Comparison of ENCODE assay signal across 9 mouse cellular contexts in genomic region chr8:125518301-125518700, GRCm38 (mm10). TPM values are rescaled to one million over a fixed set of nuclear protein-coding genes. Genes with fewer than 3 reads are reported as not detected.
A peak's percentile ranks its signal among the peaks of the same experiment; 100 is the strongest.
DNase-seq lines count a peak whose midpoint lies in the region; ATAC-seq lines count a peak whose summit lies in the region.
"Had no signal": no experiment of that assay in that cellular context is flagged by ENCODE, and none has a peak within 500 bp of the region (broad histone marks: within the 10 kb centered on the region; RNA-seq: fewer than 3 reads in every experiment).

No protein-coding gene starts in this region.

- H3K9me3 ChIP-seq in hindbrain, embryonic 15.5 days = no peaks in the 10 kb centered on the region
- no peaks in the 10 kb centered on the region for H3K9me3 ChIP-seq in hindbrain, embryonic 11.5 days (ENCODE audit: control insufficient read depth, low read length)
- no peaks in the 10 kb centered on the region for H3K9me3 ChIP-seq in embryonic facial prominence, embryonic 13.5 days

- no peak overlapping the region for H3K9ac ChIP-seq in hindbrain, embryonic 15.5 days
- no peak overlapping the region for H3K9ac ChIP-seq in hindbrain, embryonic 11.5 days (ENCODE audit: low read depth, low read length)
- no peak overlapping the region for H3K9ac ChIP-seq in embryonic facial prominence, embryonic 13.5 days

- no peaks in the 10 kb centered on the region for H3K27me3 ChIP-seq in hindbrain, embryonic 15.5 days
- no peaks in the 10 kb centered on the region for H3K27me3 ChIP-seq in hindbrain, embryonic 11.5 days (ENCODE audit: control insufficient read depth, insufficient read depth, low read length)
- H3K27me3 ChIP-seq in embryonic facial prominence, embryonic 13.5 days = peaks cover 8% of the 10 kb centered on the region; the same call in 1 of the 2 replicates

- peaks cover 55% of the 10 kb centered on the region for H3K4me1 ChIP-seq in hindbrain, embryonic 15.5 days (replicated peaks)
- H3K4me1 ChIP-seq in hindbrain, embryonic 11.5 days (replicated peaks; ENCODE audit: control insufficient read depth, insufficient read depth, low read length) = peaks cover 11% of the 10 kb centered on the region
- H3K4me1 ChIP-seq in embryonic facial prominence, embryonic 13.5 days = peaks cover 47% of the 10 kb centered on the region

- H3K4me3 ChIP-seq in hindbrain, embryonic 15.5 days = no peak overlapping the region
- H3K4me3 ChIP-seq in hindbrain, embryonic 11.5 days (ENCODE audit: low read depth, low read length) = no peak overlapping the region
- H3K4me3 ChIP-seq in embryonic facial prominence, embryonic 13.5 days = no peak overlapping the region

- 0 out of 2 replicates have a peak overlapping the region, but pooled peaks have one; percentile 18 for H3K27ac ChIP-seq in hindbrain, embryonic 15.5 days (replicated peaks)
- no peak overlapping the region for H3K27ac ChIP-seq in hindbrain, embryonic 11.5 days (ENCODE audit: low read depth, low read length)
- H3K27ac ChIP-seq in embryonic facial prominence, embryonic 13.5 days = peak overlapping the region; percentile 48; the same call in 1 of the 2 replicates

- H3K36me3 ChIP-seq in hindbrain, embryonic 15.5 days = no peaks in the 10 kb centered on the region
- no peaks in the 10 kb centered on the region for H3K36me3 ChIP-seq in hindbrain, embryonic 11.5 days (ENCODE audit: control insufficient read depth, insufficient read depth, low read length)
- H3K36me3 ChIP-seq in embryonic facial prominence, embryonic 13.5 days = no peaks in the 10 kb centered on the region

- H3K4me2 ChIP-seq in hindbrain, embryonic 15.5 days = no peak overlapping the region
- H3K4me2 ChIP-seq in hindbrain, embryonic 11.5 days (replicated peaks; ENCODE audit: low read depth, low read length) = no peak overlapping the region
- H3K4me2 ChIP-seq in embryonic facial prominence, embryonic 13.5 days = no peak overlapping the region

- DNase-seq in hindbrain, embryonic 11.5 days (ENCODE audit: low spot score) = no peak
- DNase-seq in kidney, adult 9 months = peak; percentile 62
- no peak for DNase-seq in ovary, postnatal 14 days (ENCODE audit: low spot score)
- DNase-seq in retina, embryonic 14.5 days (ENCODE audit: low spot score) = no peak
- no peak for DNase-seq in MN1 (ENCODE audit: low spot score)

- WGBS in hindbrain, embryonic 15.5 days = 83% methylated on average over 6 of the region's 6 CpGs
- 83% methylated on average over 6 of the region's 6 CpGs for WGBS in hindbrain, embryonic 11.5 days
- WGBS in embryonic facial prominence, embryonic 13.5 days = 65% methylated on average over 6 of the region's 6 CpGs

- no peak for ATAC-seq in hindbrain, embryonic 15.5 days (ENCODE audit: low FRiP score, low read depth)
- no peak for ATAC-seq in hindbrain, embryonic 11.5 days (ENCODE audit: low FRiP score)
- ATAC-seq in embryonic facial prominence, embryonic 13.5 days (ENCODE audit: insufficient number of reproducible peaks, insufficient read depth, low FRiP score, low TSS enrichment, low read depth) = no peak
- ATAC-seq in megakaryocyte, adult 5-6 weeks (ENCODE audit: poor library complexity, severe bottlenecking) = peak; percentile 87

RNA-seq across cellular contexts. Expression of gene Sipa1l2, which starts 51.3 kb away (rescaled TPM):
- polyA plus RNA-seq in hindbrain, embryonic 15.5 days (2015; fragmentation: Nextera tagmentation; extraction: Ambion mirVana) = 23.1 and 25.3 TPM in 2 replicates
- polyA plus RNA-seq in hindbrain, embryonic 11.5 days (2014; fragmentation: Nextera tagmentation; extraction: Ambion mirVana) = 12.2 and 12.9 TPM in 2 replicates
- 17.9 and 18.0 TPM in 2 replicates for polyA plus RNA-seq in embryonic facial prominence, embryonic 13.5 days (2015; fragmentation: Nextera tagmentation; extraction: Ambion mirVana)
- 5.2 and 7.4 TPM in 2 replicates for total RNA-seq in megakaryocyte, adult 5-6 weeks (2015)
- 10.9 and 11.6 TPM in 2 replicates for total RNA-seq in megakaryocyte, adult 5-6 weeks (2017)
- total RNA-seq: MEL had no signal
